Mouse (Mus musculus) cerebellum, adult 11 months (tissue): ENCODE measurements at regions not wholly inside any gene's neighbourhood (a gene's known extent, or its start where the extent isn't known, plus 50 kb on each side); places are given as distances from the start of the nearest gene placed in this dataset.

ENCODE experiments used
- DNase-seq: peaks from one replicate; pipeline ENCODE4 v3.0.0; 2022

DNA sequence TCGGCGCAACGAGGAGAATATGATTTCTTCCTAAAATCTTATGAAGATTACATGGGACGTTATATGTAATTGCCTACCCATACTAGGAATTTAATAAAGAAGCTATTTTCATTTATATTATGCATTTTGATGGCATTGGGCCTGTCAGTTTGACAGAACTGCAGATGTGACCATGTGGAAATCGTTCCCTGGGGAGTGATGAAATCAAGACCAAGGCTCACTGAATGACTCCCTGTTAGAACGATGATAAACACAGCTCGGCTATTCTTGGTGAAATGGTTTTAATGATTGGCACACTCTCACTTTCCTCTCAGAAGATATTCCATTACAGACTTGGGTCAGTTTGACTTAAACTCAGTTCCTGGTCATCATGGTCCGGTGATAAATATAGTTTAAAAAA is 246.4 kb downstream of the Btg1 start:
- DNase-seq = no peak

DNA sequence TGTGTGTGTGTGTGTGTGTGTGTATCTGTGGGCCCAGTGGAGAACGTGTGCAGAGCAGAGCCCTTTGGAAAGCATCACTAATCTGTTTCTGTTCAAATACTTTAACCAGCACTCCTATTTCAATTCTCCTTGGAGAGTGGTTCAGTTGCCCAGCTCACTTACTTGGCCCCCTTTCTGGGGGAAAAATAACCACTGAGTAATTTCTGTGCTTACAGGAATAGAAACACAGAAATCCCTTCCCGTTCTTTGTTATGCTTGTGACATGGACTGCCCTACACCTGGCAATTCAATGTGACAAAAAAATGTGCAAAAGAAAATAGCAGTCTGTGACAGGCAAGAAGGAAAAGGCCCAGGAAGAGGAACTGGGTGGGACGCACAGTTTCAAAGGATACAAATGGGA is 249.7 kb downstream of the Btg1 start:
- no peak for DNase-seq

DNA sequence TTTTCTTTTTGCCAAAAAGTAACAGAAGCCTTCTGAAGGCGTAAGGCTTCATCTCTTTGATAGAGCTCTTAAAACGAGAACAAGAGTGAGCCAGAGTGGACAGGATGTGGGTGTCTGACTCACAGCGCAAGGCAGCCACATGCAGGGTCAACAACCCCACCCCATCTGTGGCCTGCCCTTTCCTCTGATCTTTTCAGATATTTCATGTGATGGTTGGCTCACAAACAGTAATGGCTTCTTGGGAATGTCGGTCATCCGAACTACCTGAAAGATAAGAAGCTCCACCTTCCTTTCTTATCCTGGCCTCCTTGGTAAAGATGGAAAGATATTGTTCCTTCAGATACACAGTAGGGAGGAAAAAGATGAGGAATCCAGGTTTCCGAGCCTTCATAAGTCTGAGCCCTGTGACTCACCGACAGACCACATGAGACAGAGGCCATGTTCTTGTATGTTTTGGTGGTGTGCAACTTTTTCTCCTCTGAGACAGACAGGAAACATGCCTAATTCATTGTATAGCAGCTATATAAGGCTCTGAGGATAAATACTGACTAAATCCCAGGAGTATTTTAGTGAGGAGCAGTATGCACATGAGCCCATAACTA is 254.9 kb downstream of the Btg1 start:
- no peak for DNase-seq

DNA sequence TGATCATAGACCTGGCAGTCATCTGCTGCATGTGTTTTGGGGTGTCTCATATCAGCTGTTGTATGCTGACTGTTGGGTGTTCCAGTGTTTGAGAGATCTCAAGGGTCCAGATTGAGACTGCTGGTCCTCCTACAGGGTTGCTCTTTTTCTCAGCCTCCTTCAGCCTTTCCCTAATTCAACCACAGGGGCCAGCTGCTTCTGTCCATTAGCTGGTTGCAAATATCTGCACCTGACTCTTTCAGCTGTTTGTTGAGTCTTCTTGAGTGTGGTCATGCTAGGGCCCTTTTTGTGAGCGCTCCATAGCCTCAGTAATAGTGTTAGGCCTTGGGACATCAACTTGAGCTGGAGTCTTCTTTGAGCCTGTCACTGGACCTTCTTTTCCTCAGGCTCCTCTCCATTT is 257.8 kb downstream of the Btg1 start:
- DNase-seq = no peak

DNA sequence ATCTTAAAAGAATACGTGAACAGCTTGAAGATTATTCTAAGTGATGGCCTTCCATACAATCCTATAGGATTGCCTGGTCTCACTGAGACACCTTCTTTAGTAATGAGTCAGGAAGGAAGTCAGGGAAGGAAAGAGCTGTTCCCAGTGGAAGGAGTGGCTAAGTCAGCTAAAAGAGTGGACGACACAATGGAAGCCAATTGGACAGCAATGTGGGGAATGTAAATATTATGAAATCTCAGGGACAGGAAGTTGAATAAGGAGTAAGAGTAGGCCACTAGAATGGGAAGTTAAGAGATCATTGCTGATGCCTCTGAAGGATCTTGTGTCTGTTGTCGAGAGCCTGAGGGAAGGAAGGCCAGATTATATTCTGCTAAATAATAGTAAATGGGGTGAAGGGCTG is 258.9 kb downstream of the Btg1 start:
- no peak for DNase-seq

DNA sequence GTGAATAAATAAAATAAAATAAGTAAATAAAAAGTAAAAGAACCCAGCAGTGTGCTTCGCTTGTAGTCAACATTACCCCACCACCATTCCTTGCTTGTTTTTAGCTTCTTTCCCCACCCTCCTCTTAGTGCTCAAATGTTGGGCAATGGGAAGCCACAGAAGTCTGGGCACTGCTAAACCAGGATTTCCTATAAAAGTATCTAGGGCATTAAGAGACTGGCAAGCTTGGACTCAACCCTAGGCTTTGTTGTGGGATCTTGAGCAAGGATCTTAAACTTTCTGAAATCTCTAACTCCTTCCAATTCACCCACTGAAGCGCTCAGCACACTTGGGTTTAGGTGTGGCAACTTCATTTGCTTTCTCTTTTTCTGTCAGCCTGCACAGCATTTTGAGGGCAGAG is 262.6 kb downstream of the Btg1 start:
- DNase-seq = no peak

DNA sequence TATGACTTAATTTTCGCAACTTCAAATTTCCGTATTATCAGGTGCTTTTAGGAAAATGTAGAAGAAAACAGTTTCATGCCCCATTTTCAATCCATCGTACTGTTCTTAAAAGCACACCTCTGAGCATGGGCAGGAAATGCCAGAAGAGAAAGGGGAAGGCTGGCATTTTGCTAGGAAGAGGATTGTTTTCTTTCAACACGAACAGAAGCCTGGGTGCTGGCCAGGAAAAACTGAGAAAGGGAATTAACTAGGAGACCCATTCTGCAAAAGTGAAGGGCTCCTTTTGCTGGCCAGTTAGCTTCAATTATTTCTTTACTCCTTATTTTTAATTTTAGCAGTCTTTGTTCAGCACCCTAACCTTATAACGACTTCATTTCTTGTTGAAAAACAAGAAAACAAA is 264.0 kb downstream of the Btg1 start:
- DNase-seq = no peak

DNA sequence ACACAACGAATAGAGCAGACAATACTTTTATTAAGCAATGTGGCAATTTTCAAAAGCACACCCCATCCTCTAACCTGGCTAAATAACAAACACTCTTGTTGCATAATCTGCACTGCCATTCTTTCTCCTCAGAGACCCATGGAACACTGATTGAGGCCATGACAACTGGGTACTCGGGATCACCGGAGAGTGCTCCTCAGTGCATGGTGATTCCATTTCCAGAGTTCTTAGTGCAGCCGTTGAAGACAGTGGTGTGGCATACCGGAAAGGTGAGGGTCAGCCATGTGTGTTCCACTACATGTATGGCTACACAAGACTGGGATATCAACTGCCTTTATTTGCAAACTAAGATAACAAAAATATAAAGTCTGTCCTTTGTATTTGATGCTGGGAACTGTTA is 264.4 kb downstream of the Btg1 start:
- DNase-seq = no peak

DNA sequence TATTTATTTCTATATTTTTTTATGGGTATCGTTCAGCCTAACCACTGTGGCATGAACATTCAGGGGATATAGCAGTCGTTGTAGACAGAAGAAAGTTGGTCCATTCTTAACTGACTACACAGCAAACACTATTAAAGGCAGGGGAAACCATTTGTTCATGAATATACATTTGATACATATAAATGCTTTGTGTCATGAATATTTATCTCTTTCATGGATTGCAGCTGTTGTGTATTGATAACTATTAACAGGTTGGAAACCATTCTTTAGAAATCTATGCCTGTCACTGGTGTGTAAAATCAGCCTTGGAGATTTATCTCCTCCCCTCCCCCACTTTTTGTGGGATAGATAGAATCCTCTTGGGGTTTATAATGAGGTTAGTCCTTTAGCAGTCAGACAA is 264.9 kb downstream of the Btg1 start:
- DNase-seq = no peak

DNA sequence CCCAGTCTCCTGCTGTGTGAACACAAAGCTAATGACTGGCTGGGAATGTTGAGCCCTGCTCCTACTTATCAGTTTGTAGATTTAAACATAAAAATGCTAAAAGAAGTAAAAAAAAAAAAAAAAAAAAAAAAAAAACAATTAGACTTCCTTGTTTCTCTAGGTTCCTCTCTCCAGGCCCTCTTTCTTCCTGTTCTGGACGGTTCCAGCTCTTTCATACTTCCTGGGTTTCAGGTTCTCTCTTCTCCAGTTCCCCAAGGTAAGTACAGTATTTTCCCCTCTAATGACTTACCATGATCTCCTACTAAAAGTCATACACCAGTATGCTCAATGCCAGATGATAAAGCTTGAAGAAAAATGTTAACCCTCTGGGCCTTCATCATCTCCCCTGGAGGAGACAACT is 284.3 kb downstream of the Btg1 start:
- no peak for DNase-seq

DNA sequence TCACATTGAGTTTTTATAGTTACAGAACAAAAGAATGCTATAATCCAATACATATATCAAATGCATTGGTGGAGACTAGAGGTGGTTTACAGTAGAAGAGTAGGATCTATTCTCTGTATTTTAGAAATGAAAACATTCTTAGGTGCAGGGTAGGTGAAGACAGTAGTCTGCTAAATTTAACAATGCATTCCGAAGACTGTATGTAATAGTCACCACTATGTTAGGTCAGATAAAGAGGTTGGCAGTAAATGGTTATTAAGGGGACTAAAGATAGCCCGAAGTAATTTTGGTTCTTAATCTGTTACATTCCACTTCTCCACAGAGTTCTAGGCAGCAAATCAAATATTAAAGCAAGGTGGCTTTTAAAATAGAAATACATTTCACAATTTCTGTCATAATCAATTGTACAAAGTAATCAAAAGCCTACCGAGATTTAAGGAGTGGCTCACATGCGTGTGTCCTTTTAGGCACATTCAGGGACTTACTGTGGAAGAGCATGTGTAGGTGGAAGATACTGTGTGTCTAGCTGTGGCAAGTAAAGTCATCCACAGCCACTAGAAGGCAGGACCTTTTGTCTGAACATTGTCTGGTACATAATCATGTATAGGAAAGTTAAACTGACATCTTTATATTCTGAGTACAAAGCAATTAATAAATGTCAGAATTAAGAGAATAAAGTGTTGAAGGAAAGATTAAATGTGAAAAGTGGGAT is 288.4 kb downstream of the Btg1 start:
- no peak for DNase-seq

DNA sequence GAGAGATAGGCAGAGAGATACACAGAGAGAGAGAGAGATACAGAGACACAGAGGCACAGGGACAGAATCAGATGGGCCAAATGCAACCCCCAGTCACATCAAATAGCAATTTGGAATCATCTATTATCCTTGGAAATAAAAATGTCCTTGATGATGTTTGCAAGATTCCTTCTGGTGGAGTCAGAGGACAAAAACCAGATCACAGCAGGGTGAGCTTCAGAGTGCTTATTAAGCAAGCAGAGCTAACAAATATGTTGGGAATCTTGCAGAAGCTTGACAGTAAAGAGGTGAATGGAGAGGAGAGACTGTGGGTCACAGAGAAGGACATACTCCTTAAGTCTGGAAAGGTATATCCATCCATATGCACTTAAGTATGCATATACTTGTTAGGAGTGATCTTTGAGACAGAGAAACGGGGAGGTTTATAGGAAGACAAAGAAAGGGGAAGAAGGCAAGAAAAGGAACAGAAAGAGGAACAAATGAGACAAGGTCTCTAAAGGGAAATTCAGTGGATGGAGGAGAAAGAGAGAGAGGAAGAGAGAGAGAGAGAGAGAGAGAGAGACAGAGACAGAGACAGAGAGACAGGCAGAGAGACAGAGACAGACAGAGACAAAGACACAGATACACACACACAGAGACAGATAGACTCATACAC is 293.0 kb downstream of the Btg1 start:
- DNase-seq = no peak

DNA sequence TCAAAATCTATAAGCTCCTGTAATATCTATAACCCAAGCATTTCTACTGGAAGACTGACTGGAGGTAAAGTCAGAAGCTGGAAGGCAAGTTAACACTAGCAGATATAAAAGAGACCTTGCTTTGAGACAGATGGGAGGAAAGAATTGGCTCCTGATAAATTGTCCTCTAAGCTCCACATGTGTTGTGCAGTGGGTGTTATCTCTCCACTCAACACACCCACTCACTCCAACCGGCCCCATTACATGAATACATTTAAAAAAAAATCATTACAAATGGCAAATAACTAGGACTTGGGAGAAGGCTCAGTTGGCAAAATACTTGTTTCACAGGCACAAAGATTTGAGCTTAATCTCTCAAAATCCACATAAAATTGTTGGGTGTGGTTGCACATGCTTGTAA is 304.4 kb downstream of the Btg1 start:
- DNase-seq = no peak

DNA sequence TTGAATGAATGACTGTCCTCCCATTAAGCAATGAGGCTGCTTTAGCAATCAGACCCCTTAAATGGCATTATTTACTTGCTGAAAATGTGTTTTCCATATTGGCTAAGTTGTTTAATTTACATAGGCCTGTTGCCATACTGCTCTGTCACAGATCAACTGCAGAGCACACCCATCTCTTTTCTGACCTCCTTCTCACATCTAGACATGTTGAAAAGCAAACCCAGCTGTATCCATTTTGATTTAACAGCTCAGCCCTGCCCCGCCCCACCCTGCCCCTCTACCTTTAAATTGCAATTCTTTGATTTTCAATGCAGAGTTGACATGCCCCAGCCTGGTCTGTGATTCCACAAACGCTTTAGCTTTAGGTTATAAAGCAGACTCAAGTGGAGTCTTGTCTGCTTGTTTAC is 307.5 kb downstream of the Btg1 start:
- no peak for DNase-seq

DNA sequence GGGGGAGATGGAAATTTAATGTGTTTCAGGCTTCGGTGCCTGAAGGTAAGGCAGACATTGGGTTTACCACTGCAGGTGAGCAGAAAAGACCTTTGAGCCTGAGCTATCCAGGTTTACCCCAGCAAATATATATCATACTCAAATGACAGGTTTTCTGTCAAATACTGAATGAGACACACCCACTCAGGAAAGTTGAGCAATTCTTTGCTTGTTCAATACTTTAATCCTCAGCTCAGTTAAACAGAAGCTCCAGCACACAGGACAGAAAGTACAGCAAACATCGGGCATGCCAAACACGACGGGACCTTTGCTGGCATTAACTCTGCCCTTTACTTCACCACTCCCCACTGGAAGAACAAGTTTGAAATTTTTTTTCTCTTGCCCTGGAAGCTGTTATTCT is 307.9 kb downstream of the Btg1 start:
- no peak for DNase-seq

DNA sequence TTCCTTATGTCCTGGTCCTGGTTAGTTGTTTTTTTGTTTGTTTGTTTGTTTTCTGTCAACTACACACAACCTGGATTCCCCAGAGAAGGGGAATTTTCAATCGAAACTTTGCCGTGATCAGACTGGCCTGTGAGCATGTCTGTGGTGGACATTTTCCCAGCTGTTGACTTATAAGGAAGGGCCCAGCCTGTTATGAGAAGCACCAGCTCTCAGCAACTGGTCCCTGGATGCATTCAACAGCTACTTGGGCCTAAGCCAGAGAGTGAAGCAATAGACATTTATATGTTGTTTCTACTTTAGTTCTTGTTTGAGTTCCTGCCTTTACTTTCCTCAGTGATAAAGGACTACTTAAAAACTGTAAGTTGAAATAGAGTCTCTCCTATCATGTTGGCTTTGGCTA is 309.0 kb downstream of the Btg1 start:
- DNase-seq = no peak

DNA sequence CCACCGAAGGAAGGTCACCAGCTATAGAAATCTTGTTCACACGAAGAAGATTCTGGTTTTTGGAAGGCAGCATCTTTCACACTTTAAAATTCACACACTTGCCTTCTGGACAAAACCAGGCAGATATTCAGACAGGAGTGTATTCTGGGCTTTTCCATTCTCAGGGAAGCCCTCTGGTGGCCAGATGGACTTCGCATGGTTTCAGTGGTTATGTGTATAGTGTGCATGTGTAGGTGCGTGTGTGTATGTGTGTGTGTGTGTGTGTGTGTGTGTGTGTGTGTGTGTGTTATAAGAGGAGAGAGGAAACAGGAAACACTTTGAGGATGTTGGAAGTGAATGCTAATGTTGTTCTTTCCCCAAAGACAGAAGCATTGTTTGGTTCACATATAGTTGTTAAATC is 317.9 kb downstream of the Btg1 start:
- DNase-seq = peak; percentile 58

DNA sequence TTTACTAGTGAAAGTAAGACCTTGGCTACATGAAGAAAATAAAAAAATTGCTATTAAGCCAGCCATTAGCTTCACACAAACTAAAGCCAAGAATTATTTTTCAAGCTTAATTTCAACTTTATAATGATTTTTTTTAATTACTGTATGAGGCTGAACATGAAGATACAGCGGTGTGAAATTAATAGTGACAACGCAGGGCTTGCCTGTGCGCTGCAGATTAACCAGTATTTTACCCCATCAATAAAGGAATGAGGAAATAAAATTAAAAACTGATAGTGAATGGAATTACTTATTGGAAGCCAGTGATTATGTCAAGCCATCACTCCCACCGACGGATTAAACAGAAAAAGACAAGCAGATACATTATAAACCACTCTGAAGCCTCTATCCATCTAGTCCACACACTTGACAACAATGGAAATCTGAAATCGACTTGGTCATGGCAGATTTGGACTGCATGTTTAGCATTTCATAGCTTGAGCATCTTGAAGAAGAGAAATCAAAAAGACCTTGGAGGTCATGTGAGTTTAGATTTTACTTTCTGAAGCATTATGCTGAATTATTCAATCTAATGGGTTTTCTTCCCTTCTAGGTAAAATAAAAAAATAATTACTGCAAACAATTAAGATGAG is 324.2 kb downstream of the Btg1 start:
- DNase-seq = no peak

DNA sequence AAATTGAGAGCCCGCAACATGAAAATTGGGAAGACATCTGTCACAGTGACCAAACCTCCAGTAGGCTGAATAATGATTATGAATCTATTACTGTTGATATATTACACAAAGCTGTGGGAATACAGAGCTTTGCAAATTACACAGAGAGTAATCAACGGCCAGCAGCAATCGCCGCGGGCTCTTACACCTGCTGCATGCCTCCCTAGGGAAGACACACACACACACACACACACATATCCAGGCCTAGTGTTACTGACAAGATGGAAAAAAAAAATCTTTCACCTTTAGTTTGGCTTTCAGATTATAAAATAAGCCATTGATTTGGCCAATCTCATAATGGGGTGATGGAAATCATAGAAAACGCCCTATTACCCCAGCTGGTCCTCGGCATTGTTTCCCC is 327.4 kb downstream of the Btg1 start:
- no peak for DNase-seq

DNA sequence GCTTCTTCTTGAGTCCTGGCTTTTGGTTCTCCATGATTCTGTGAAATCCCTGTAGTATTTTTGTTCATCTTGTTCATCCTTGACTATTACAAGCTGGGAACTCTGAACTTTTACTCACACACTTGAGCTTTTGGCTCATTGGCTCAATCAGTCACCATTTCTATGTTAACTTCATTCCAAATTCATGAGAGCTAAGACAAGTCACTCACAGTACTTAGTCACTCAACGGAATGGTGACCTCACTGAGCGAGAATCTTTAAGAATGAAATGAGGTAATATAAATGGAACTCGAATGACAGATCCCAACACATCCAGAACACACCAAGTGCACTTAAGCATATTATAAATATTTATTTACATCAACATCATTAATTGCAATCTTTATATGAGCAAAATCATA is 331.2 kb downstream of the Btg1 start:
- DNase-seq = no peak

DNA sequence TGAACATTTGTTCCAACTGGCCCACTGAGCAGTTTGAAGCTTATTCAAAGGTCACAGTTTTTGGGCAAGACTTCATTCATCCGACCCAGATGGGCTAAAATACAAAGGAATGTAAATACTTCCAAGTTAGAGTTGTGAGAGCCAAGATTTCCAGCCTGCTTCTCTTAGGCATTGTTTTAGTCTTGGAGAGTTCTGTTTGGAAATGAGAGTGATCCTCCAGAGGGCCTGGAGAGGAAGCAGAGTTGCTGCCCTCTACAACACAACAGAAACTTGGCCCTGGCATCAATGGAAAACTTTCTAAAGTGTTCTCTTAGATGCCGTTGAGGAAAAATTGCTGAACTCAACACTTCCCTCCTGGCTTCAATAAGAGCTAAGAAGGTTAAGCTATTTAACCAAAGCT is 332.1 kb downstream of the Btg1 start:
- DNase-seq = no peak

DNA sequence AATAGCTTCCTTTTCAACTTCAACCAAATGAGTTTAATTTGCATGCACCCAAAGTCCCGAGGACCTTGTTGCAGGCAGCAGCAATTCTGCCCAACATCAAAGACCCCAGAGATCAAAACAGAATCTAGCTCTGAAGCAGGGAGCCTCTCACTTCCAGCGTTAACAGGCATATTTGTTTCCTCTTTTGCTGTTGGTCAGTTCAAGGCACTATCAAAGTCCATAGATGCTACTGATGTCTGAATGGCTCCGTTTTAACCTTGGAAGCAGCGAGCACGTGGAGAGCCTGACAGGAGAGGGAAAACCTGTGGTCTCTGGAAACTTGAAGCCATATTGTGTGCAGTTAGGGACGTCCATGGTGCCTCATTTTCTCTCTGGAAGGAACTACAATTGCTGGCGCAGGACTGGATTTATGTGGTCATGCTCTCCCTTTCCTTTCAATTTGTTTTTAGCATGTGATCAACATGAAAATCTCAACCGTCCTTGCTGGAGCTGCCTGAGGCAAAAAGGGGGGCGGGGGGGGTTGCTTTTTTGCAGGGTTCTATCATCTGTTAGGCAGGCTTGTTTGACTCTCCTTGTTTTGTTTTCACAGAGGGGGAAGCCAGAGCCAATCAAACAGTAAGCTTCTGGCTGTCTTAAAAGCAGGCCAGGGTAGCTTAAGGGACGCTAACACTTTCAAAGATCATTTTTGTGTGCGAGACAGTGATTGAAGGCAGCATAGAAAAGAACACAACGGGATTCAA is 338.4 kb downstream of the Btg1 start:
- DNase-seq = no peak

DNA sequence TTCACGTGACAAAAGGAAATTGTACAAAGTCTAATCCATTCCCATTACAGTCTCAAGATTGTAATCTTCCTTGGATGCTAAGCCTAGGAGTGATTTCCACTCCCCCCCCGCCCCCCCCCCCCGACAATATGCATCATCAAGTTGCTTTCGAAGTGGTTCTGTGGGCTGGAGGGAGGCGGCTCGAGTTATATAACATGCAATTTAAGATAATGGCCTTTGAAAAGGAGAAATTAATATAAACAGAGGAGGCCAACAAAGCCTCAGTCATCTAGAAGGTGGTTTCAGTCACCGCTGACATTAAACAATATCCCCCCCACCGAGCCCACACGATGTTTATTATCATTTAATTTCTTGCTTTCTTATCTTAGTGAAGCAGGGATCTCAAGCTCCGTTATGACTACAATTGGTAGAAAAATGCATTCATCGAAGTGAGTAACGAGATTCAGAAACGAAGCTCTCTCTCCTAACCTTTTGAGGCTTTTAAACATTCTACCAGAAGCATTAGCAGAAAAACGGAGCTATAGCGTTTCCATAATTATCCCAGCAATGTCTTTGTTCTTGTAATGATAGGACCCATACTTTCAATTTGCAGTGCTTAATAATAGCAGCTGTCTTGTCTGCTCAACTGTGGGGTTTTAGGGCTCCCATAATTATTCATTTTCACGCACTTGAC is 339.1 kb downstream of the Btg1 start:
- DNase-seq = peak; percentile 22
